Mouse (Mus musculus): ENCODE data around the gene Atoh8.

GRCm38 (mm10) chr6:72222876-72223275 lies 12.5 kb downstream of the Atoh8 start:
- TF ChIP-seq CTCF (IDR thresholded peaks at IDR 0.05; ENCODE audit: low read depth) = no peak
- no peak for TF ChIP-seq EP300 (IDR thresholded peaks at IDR 0.05; ENCODE audit: low read depth)

All from liver, embryonic 14.5 days (tissue).